8 mouse cellular contexts compared by ENCODE assay signal in the genomic region with DNA sequence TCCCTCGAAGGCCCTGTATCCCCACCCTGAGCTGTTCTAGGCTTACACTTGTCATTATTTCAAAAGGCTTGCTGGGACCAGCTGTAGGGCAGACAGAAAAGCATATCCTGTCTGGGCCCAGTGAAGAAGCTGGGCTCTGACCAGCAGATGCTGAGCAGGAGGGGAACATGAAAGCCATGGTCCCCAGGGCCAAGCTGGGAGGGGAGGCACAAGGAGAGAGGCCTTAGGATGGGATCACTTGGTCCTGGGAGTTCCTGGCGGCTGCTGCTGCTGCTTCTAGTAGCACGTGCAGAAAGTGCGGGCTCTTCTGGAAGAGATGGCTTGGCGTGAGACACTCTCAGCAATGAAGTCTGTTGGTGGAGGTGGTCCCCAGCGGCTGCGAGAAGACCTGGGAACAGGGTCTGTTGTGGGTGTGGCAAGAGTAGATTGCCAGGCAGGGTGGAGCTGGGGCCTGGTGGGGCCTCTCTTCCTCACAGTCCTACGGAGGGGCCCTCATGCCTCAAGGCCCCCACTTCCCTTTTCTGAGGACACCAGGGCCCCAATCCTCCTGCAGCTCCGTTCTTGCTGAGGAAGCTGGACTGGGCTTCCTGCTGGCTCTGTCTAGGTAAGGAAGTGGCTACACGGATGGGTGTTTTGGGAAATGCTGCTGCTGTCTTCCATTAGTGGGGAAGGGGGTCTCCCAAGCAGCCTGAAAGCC. TPM values are rescaled to one million over a fixed set of nuclear protein-coding genes. Genes with fewer than 3 reads are reported as not detected.
DNase-seq lines count a peak whose midpoint lies in the region; ATAC-seq and TF ChIP-seq lines count a peak whose summit lies in the region.
"Had no signal": no experiment of that assay in that cellular context is flagged by ENCODE, and none has a peak within 500 bp of the region (broad histone marks: within the 10 kb centered on the region; RNA-seq: fewer than 3 reads in every experiment).

No protein-coding gene starts in this region.

- H3K9me3 ChIP-seq in lung, postnatal 0 days (ENCODE audit: low read length), result no peaks in the 10 kb centered on the region
- H3K9me3 ChIP-seq in limb, embryonic 11.5 days (ENCODE audit: control insufficient read depth, low read length), result no peaks in the 10 kb centered on the region
- H3K9me3 ChIP-seq in forebrain, embryonic 15.5 days, result no peaks in the 10 kb centered on the region

- TF ChIP-seq CTCF in lung, postnatal 0 days (IDR thresholded peaks at IDR 0.05), result no peak
- TF ChIP-seq CTCF in lung, adult 2 months (IDR thresholded peaks at IDR 0.05; ENCODE audit: insufficient read depth, low read length), result no peak

- H3K4me1 ChIP-seq in lung, postnatal 0 days (ENCODE audit: insufficient read depth, low read depth, low read length), result 0 out of 2 replicates have a peak, but pooled peaks cover 7% of the 10 kb centered on the region
- peaks cover 3% of the 10 kb centered on the region for H3K4me1 ChIP-seq in lung, adult 2 months (ENCODE audit: control insufficient read depth, insufficient read depth, low read length)
- H3K4me1 ChIP-seq in limb, embryonic 11.5 days (ENCODE audit: control insufficient read depth, insufficient read depth, low read length), result peaks cover 2% of the 10 kb centered on the region; the same call in 1 of the 2 replicates
- no peaks in the 10 kb centered on the region for H3K4me1 ChIP-seq in forebrain, embryonic 15.5 days

- DNase-seq in lung, postnatal 0 days (ENCODE audit: low spot score), result peak; percentile 36
- no peak for DNase-seq in lung, adult 2 months
- DNase-seq in limb, embryonic 11.5 days (ENCODE audit: low spot score), result no peak
- DNase-seq in spleen, postnatal 4 days (ENCODE audit: low spot score in 2 of 2), result peak; percentile 66 to 80
- DNase-seq in adrenal gland, adult 18-20 months (ENCODE audit: low spot score in 2 of 2), result no peak

- H3K4me3 ChIP-seq in lung, postnatal 0 days (ENCODE audit: low read depth, low read length), result no peak overlapping the region
- H3K4me3 ChIP-seq in lung, adult 2 months (replicated peaks; ENCODE audit: extremely low read depth, low read depth, low read length), result no peak overlapping the region
- H3K4me3 ChIP-seq in limb, embryonic 11.5 days (ENCODE audit: low read depth, low read length), result no peak overlapping the region
- no peak overlapping the region for H3K4me3 ChIP-seq in forebrain, embryonic 15.5 days
- H3K4me3 ChIP-seq: layer of hippocampus, adult 2 months had no signal

- no peak overlapping the region for H3K4me2 ChIP-seq in lung, postnatal 0 days (replicated peaks; ENCODE audit: low read depth, low read length)
- H3K4me2 ChIP-seq in limb, embryonic 11.5 days (ENCODE audit: low read depth, severe bottlenecking), result peak overlapping the region; percentile 8; the same call in 1 of the 2 replicates
- no peak overlapping the region for H3K4me2 ChIP-seq in forebrain, embryonic 15.5 days (replicated peaks)

- no peak for TF ChIP-seq POLR2A in lung, adult 2 months (IDR thresholded peaks at IDR 0.05; ENCODE audit: borderline replicate concordance, extremely low read depth, low read depth, low read length)

- no peak overlapping the region for H3K9ac ChIP-seq in lung, postnatal 0 days (replicated peaks; ENCODE audit: low read depth)
- H3K9ac ChIP-seq in limb, embryonic 11.5 days (ENCODE audit: low read length), result no peak overlapping the region
- no peak overlapping the region for H3K9ac ChIP-seq in forebrain, embryonic 15.5 days (replicated peaks)

- no peak for TF ChIP-seq EP300 in lung, postnatal 0 days (IDR thresholded peaks at IDR 0.05)

- WGBS in lung, postnatal 0 days, result 68% methylated on average over 9 of the region's 10 CpGs
- 65% methylated on average over 10 of the region's 10 CpGs for WGBS in lung, adult 2 months
- WGBS in limb, embryonic 11.5 days, result 68% methylated on average over 10 of the region's 10 CpGs
- WGBS in forebrain, embryonic 15.5 days, result 88% methylated on average over 10 of the region's 10 CpGs

- H3K36me3 ChIP-seq in lung, postnatal 0 days (ENCODE audit: insufficient read depth, low read length), result peaks cover 3% of the 10 kb centered on the region; the same call in 1 of the 2 replicates
- H3K36me3 ChIP-seq in limb, embryonic 11.5 days (ENCODE audit: control insufficient read depth, insufficient read depth, low read length), result no peaks in the 10 kb centered on the region
- no peaks in the 10 kb centered on the region for H3K36me3 ChIP-seq in forebrain, embryonic 15.5 days

- no peak for ATAC-seq in lung, postnatal 0 days
- ATAC-seq in common myeloid progenitor, adult 5-6 weeks (replicated peaks; ENCODE audit: low read depth, poor library complexity, severe bottlenecking), result peak; percentile 77
- no peak for ATAC-seq in limb, embryonic 11.5 days (ENCODE audit: insufficient number of reproducible peaks, low FRiP score, low TSS enrichment, low read depth)
- ATAC-seq in forebrain, embryonic 15.5 days (replicated peaks), result no peak

- H3K27ac ChIP-seq in lung, postnatal 0 days (ENCODE audit: low read length), result no peak overlapping the region
- 0 out of 2 replicates have a peak overlapping the region, but pooled peaks have one; percentile 18 for H3K27ac ChIP-seq in limb, embryonic 11.5 days (replicated peaks; ENCODE audit: low read depth, low read length)
- H3K27ac ChIP-seq in forebrain, embryonic 15.5 days (replicated peaks), result no peak overlapping the region
- H3K27ac ChIP-seq: layer of hippocampus, adult 2 months had no signal

- H3K27me3 ChIP-seq in lung, postnatal 0 days (replicated peaks; ENCODE audit: insufficient read depth, low read length), result no peaks in the 10 kb centered on the region
- no peaks in the 10 kb centered on the region for H3K27me3 ChIP-seq in limb, embryonic 11.5 days (ENCODE audit: control insufficient read depth, insufficient read depth, low read length)
- no peaks in the 10 kb centered on the region for H3K27me3 ChIP-seq in forebrain, embryonic 15.5 days

RNA-seq across cellular contexts. Expression of gene Adcy7, which starts 27.9 kb away (rescaled TPM):
- polyA plus RNA-seq in lung, postnatal 0 days (2015; fragmentation: Nextera tagmentation; extraction: Ambion mirVana), result 16.5 and 17.6 TPM in 2 replicates
- 57.0 and 60.0 TPM in 2 replicates for polyA plus RNA-seq in lung, adult 2 months (2012; rRNA removed)
- 41.1 and 46.5 TPM in 2 replicates for total RNA-seq in common myeloid progenitor, adult 5-6 weeks (2017)
- polyA plus RNA-seq in limb, embryonic 11.5 days (2014; fragmentation: Nextera tagmentation; extraction: Ambion mirVana), result 1.8 and 2.3 TPM in 2 replicates
- 10 to 100 TPM in 1 of 2 experiments, 1 to 10 TPM in 1; 5.7 to 11.4 TPM for total RNA-seq in adrenal gland, adult 18-20 months (2021)
- polyA plus RNA-seq in forebrain, embryonic 15.5 days (2015; fragmentation: Nextera tagmentation; extraction: Ambion mirVana), result 1.4 and 1.5 TPM in 2 replicates

Comparison
In these comparisons a context has a peak if more than half of its experiments do, and no peak if none do; other contexts are left out.
1. DNase-seq: peak in lung, postnatal 0 days (single experiment) and spleen, postnatal 4 days (2 of 2); none in lung, adult 2 months (single experiment), limb, embryonic 11.5 days (single experiment) and adrenal gland, adult 18-20 months (0 of 2).